Mouse (Mus musculus): ENCODE results near the gene Cadm3.

DNA sequence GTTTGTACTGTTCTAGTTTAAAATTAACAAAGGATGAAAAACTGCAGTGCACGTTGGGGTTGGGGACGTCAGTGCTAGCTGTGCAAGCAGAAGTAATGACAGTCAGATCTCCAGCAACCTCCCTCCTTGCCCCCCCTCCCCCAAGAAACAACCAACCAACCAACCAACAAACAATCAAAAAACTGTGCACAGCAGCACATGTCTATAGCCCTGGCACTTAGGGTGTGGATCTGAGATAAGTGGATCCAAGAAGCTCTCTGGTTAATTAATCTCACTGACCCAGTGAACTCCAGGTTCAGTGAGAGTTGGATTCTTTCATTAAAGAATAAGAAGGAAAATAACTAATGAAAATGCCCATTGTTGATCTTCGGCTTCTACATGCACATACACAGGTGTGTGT is 47.1 kb upstream of the Cadm3 start:
- TF ChIP-seq POLR2A (IDR thresholded peaks at IDR 0.05; ENCODE audit: borderline replicate concordance, extremely low read depth, low read depth, low read length) (no peak), CTCF (IDR thresholded peaks at IDR 0.05; ENCODE audit: insufficient read depth, low read length) (no peak)
